Mouse (Mus musculus): ENCODE measurements around the gene Gm13057.
"Not testable (repeated sequence)": the region's sequence is repeated elsewhere in the genome, so short reads cannot be mapped to it uniquely, and the experiment has no call there.

The Gm13057 gene

DNA sequence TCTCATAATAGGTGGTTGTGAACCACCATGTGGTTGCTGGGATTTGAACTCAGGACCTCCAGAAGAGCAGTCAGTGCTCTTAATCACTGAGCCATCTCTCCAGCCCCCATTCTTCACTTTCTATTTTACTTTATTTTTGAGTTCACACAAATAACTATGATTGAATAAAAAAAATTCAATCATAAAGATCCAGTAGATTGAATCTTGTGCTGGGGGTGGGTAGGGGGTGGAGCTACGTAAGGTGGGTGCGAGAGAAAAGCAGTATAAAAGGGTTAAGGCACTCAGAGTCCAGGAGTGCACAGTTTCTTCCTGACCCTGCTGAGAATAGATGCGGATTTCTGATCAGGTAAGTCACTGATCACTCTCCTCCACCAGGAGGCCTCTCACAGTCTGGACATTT lies at the start of gene Gm13057, which contains the start of gene BC080695:
Gm13057 (plus strand) TSS at position 310 of the 400 bp plus-strand sequence.
BC080695 (plus strand) TSS at position 301 of the 400 bp plus-strand sequence.
- DNase-seq: not testable (repeated sequence)

DNA sequence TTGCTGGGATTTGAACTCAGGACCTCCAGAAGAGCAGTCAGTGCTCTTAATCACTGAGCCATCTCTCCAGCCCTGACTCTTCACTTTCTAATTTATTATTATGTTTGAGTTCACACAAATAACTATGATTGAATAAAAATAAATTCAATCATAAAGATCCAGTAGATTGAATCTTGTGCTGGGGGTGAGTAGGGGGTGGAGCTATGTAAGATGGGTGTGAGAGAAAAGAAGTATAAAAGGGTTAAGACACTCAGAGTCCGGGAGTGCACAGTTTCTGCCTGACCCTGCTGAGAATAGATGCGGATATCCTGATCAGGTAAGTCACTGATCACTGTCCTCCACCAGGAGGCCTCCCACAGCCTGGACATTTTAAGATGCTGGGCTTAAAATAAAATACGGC lies 40.5 kb upstream of the Gm13057 start, which contains the start of gene Gm13043:
Gm13043 (plus strand) TSS at position 301 of the 400 bp plus-strand sequence.
- DNase-seq: no peak

DNA sequence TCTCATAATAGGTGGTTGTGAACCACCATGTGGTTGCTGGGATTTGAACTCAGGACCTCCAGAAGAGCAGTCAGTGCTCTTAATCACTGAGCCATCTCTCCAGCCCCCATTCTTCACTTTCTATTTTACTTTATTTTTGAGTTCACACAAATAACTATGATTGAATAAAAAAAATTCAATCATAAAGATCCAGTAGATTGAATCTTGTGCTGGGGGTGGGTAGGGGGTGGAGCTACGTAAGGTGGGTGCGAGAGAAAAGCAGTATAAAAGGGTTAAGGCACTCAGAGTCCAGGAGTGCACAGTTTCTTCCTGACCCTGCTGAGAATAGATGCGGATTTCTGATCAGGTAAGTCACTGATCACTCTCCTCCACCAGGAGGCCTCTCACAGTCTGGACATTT lies 15.9 kb upstream of the Gm13057 start, which contains the start of gene Gm13040:
Gm13040 (plus strand) TSS at position 301 of the 400 bp plus-strand sequence.
- DNase-seq: not testable (repeated sequence)

Measured in cerebellum, postnatal 25 days (tissue).